Mouse (Mus musculus) regulatory T cell (primary cell): ENCODE measurements around the gene Cntrob.

Experiments
- in situ Hi-C: fragments of 300-600 bp; cut with MboI, MseI; formaldehyde crosslinking; loops from one replicate; pipeline ENCODE4 v1.15.1; 2025; ENCODE audit warnings: high pct_unique_total_duplicates

Gene Cntrob

DNA sequence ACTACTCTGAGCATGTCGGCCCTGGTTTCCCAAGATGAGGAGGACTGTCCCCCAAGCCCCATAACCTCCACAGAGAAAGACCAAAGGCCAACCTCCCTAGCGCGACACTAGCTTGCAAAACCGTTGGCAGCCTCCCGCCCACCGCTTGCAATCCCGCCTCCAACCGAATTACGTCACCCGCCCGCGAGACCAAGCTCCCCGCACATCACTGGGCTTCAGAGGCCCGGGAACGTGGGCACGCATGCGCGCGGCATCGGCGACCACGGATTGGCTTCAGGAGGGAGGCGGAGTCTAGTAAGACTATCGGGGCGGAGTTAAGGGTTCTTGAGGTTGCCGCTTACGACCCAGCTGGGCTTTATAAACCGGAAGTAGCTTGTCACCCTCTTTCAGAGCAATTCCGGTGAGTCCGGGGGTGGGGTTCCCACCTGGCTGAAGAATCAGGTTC is at the start of gene Cntrob, which contains the start of gene Trappc1:
TSS of gene Cntrob (minus strand) at position 109 of the 445 bp plus-strand sequence.
TSS of gene Trappc1 (plus strand) at position 314 of the 445 bp plus-strand sequence.
- in situ Hi-C loops: loop anchor here (5.0 kb wide), 1 partner anchor 36 kb away; no protein-coding TSS in a partner anchor

DNA sequence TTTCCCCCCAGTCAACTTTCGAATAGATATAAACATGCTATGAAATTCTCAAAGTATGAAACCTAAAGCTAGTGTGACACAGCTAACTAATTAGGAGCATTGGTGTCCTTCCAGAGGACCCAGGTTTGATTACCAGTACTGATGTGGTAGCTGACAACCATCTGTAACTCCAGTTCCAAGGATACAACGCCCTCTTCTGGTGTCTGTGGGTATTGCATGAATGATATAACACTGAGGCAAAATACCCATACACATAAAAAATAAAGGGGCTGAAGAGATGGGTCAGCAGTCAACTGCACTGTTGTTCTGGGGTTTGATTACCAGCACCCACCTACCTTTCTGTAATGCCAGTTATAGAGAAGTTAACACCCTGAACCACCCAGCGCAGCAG is 49.2 kb upstream of the Cntrob start:
- in situ Hi-C loops: no loop called here

GRCm38 (mm10) chr11:69372056-69372779 is 48.6 kb upstream of the Cntrob start:
- in situ Hi-C loops: no loop called here

DNA sequence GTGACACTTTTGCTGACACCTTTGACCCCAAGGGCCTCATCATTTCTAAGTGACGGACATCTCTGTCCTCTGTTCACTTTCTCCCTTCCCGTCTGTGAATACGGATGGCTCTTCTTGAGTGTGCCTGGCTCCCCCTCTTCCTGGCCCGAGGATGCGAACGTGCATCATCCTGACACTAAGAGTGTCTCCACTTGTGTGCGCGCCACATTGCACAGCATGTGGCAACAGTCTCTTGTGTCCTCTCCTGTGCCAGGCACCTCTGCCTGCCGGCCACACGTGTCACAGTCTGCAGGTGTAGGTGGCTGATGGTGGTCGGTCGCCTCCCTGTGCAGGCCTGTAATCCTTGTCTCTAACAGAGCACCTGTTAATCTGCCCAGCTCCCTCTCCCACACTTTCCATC is 48.0 kb upstream of the Cntrob start:
- in situ Hi-C loops: no loop called here

GRCm38 (mm10) chr11:69370817-69371215 is 47.2 kb upstream of the Cntrob start:
- in situ Hi-C loops: no loop called here

GRCm38 (mm10) chr11:69369990-69370816 is 46.6 kb upstream of the Cntrob start:
- in situ Hi-C loops: no loop called here

GRCm38 (mm10) chr11:69369215-69369989 is 45.8 kb upstream of the Cntrob start, which contains the start of gene Chd3:
Gene Chd3, minus strand, starts transcription at chr11:69369406.
- in situ Hi-C loops: no loop called here

GRCm38 (mm10) chr11:69368356-69369214 is 45.0 kb upstream of the Cntrob start:
- in situ Hi-C loops: no loop called here

DNA sequence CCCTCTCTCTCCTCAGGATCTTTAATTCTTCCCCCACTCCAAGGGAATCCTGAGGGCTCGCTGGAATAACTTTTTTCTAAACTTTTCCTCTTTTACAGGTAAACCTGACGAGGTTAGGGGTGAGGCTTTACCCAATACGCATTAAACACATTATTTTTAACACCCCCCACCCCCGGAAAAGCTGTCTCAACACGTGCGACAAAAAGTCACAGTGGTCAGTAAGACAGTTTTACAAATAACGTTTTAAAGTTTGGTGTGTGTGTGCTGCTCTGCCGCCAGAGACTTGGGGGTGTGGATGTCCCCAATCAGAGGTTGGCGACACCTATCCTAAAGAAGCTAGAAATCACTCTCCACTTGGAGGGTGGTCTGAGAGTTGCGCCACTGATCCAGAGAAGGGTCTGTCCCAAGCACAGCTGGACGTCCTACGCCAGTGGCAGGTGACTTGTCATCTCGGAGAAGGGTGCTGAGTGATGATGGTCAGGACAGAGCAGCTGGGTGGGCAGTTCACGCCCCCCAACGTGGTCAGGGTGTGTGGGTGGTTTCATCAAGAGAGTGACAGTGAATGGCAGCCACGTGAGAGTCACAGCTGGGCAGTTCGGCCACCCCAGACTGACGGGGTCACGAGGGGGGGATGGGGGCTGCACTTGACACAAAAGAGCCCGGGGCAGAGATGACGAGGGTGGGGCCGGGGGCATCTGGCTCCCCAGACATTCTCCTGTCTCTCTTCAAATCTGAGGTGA is 44.2 kb upstream of the Cntrob start:
- in situ Hi-C loops: no loop called here

- in situ Hi-C loops: no loop called here
Observed at GRCm38 (mm10) chr11:69366855-69367615, 43.5 kb upstream of the Cntrob start.

- in situ Hi-C loops: no loop called here
Observed at GRCm38 (mm10) chr11:69366157-69366854, 42.7 kb upstream of the Cntrob start.

DNA sequence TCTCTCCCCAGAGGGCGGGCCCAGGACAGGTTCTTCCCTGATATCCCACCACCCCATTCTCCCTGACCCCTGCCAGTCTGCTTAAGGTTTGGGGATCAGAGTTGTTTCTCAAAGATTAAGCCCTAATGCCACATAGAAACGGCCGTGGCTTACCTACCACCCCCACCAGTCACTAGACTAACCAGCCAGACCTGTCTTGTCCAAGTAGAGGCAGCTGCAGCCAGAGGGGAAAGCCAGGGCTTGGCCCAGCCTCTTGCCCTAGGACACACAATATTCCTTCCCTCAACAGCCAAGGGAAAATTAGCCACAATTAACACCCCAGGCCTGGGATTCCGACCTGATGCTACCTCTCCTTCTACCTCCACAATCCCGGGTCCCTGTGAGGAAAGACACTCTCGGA is 42.1 kb upstream of the Cntrob start:
- in situ Hi-C loops: no loop called here

GRCm38 (mm10) chr11:69364910-69365309 is 41.3 kb upstream of the Cntrob start:
- in situ Hi-C loops: no loop called here

DNA sequence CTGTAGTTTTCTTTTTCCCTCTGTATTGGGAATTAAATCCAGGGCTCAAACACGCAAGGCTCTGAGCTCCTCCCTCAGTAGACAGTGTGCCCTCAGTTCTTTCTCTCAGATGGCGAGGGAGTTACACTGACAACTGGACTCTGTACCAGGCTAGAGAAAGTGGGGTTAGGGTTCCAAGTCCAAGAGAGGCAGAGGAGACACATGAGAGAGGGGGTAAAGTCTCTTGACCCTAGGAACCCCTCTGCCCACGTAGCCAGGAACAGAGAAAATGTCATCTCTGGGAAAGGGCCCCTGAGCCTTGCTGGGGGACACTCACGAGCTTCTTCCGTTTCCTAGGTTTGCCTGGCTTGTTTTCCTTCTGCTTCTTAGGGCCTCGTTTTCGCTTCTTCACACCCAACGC is 40.8 kb upstream of the Cntrob start:
- in situ Hi-C loops: no loop called here

DNA sequence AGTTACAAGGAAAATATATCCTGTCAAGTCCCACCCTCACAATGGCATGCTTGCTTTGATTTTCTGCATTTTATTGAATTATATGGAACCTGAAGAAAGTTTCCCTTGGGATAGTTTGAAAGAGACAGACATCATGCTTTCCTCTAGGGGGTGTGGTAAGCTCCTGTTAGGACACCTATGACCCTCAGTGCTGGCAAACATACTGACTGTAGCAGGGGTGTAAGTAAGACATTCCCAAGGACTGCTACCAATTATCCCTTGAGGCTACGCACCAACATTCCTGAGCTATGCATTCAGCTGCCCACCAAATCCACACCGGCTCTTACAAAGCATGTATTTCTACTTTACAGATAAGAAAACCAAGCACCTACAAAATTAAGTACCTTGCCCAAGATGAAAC is 38.9 kb upstream of the Cntrob start:
- in situ Hi-C loops: no loop called here

DNA sequence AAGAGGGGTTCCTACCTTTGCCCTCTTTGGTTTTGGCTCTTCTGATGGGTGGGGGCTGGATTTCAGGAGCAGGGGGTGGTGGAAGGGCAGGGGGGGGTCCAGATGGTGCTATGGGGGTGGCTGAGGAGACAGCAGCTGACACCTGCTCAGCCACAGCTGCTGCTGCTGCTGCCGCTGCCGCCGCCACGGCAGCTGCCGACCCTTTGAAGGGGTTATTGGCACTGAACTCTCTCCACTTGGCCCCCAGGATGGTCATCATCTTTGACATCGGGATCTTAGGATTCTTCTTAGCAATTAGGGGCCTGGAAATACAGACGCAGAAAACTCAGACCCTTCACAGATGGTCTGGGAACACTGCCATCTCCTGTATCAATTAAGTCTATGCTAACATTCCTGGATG is 38.4 kb upstream of the Cntrob start:
- in situ Hi-C loops: no loop called here

DNA sequence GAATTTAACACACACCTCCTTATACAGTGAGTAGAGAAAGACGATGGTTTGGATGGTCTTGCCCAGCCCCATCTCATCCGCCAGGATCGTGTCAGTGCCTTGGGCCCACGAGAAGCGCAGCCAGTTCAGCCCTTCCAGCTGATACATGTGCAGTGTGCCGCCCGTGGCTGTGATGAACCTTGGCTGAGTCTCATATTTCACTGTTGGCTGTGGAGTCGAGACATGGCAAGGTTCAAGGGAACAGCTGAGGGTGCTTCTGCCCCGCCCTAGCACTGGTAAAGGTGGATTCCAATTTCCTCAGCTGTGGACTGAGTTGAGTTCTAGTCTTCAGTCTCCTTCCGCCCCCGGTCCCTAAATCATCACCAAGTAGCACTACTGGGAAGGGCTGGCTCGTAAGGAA is 34.1 kb upstream of the Cntrob start:
- in situ Hi-C loops: no loop called here

DNA sequence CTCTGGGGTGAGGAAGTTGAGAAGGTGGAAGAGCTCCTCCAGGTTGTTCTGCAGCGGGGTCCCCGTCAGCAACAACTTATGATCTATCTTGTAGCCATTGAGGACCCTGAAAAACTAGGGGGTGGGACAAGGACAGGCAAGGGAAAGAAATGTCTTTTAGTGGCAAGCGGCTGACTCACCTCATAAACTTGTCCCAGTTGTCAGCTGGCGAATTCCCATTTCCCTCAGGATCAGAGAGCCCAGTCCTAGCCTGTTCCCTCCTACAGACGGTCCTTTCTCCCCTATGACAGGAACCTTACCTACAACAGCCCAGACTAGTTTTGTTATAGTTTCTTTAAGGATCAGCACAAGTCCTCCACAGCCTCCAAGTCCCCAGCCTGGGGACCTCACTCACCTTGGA is 33.0 kb upstream of the Cntrob start:
- in situ Hi-C loops: no loop called here

- in situ Hi-C loops: no loop called here
Observed at GRCm38 (mm10) chr11:69346441-69346840, 22.9 kb upstream of the Cntrob start.
